Mouse (Mus musculus): Measurements from ENCODE around the gene Cnot3. TPM values are rescaled to one million over a fixed set of nuclear protein-coding genes. Genes with fewer than 3 reads are reported as not detected.
A peak's percentile ranks its signal among the peaks of the same experiment; 100 is the strongest.
"Not testable (repeated sequence)": the region's sequence is repeated elsewhere in the genome, so short reads cannot be mapped to it uniquely, and the experiment has no call there.

Cnot3 gene
- 10 to 100 TPM; 52.8 to 53.6 TPM for total RNA-seq (2021)
- long read RNA-seq, experiment 1, transcript Cnot3-201 (18 exons, 2,822 nt) = major isoform, 7 of 26 reads
- long read RNA-seq, experiment 1, partial matches to known transcripts = 2 of 26 reads
- long read RNA-seq, experiment 1, other reads (novel, unspliced or antisense) = 17 of 26 reads
- long read RNA-seq, experiment 2, full-length matches to known transcripts = 8 of 23 reads
- long read RNA-seq, experiment 2, partial matches to known transcripts = 14 of 23 reads
- long read RNA-seq, experiment 2, other reads (novel, unspliced or antisense) = 1 of 23 reads

DNA sequence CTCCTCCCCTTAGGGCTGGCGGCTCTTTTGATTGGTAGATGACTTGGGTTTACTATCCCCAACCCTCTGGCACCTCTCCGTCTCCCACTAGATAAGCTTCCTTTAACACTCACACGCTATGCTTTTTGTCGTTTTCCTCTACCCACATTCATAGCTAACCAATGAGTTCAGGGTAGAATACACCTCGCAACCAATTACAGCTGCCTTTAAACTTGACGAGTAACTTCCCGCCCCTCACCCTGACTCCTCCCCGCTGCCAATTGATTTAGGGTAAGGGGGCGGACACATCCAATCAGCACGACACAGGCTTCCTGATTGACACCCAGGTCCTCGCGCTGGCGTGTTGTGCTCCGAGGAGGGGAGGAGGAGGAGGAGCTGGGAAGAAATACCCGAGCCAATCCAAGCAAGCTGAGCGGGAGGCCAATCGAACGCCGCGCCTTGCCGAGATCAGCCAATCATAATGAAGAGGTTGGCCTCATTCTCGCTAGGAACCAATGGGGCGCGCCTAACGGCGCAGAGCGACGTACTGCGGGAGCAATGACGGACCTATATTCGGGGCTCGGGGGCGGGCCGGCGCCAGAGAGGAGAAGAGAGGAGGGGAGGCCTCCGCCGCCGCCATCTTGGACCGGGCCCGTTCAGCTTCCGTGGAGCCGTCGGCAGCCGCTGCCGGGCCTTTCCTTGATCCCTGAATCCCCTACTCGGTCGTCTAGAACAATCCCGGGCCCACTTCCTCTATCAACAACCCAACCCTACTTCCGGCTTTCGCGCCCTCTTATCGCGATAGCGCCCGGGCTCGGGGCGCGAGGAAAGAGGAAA, at the start of gene Cnot3:
Gene Cnot3 (plus strand): TSS at position 597 of the 816 bp plus-strand sequence.
- peak; percentile 90 to 92 for DNase-seq (ENCODE audit: low spot score in 2 of 2)

DNA sequence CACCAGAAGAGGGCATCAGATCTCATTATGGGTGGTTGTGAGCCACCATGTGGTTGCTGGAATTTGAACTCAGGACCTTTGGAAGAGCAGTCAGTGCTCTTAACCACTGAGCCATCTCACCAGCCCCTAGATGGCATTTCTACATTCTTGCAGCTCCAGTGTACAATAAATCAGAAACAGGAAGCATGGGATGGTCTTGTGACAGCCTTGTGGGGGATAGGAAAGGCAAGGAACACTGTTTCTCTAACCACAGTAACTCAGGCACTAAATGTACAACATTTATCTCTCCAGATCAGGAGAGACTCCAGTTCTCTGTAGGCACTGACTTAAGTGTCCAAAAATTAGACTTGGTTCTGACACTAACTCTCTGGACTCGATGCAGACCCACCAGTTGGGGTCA, 47.3 kb upstream of the Cnot3 start:
- not testable (repeated sequence) for DNase-seq (ENCODE audit: low spot score in 2 of 2)

DNA sequence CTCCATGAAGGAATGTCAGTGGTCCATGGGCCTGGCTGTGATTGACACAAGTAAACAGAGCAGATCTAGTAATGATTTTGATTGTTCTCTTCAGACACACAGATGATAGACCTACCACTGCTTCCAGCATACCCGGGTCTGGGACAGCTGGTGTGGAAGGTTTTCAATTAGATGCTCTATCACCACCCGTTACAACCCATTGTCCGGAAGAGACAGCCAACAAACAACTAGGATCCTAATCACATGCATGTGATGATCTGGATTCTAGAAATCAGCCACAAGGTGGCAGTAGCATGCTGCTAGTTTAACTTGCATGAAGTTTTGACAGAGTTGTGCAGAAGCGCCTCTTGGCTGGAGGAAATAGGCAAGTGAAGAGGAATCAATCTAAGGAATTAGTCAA, 43.9 kb upstream of the Cnot3 start:
- DNase-seq (ENCODE audit: low spot score in 2 of 2) = peak; percentile 49 to 63

- no peak for DNase-seq (ENCODE audit: low spot score in 2 of 2)
These were observed 38.3 kb upstream of the Cnot3 start for GRCm38 (mm10) chr7:3606798-3607197.

GRCm38 (mm10) chr7:3607391-3607790, 37.7 kb upstream of the Cnot3 start:
- no peak for DNase-seq (ENCODE audit: low spot score in 2 of 2)

GRCm38 (mm10) chr7:3608668-3609067, 36.4 kb upstream of the Cnot3 start:
- DNase-seq (ENCODE audit: low spot score in 2 of 2) = no peak

GRCm38 (mm10) chr7:3609082-3609481, 36.0 kb upstream of the Cnot3 start:
- DNase-seq (ENCODE audit: low spot score in 2 of 2) = no peak

DNA sequence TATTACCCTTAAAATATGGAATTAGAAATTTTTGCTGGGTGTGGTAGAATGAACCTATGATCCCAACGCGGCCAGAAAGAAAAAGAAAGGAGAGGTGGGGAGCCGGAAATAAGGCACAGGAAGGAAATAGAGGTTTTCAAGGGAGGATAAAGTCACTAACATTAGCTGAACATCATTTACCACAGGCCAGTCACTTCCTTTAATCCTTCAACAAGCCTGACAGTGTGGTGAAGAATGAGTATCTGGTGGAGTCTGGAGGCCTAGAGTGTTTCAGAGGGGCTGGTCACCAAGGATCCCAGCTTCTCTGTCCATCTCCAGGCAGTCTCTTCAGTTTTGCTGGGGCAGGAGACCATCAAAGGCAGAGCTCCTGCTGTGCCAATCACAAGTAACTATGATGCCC, 34.6 kb upstream of the Cnot3 start:
- no peak for DNase-seq (ENCODE audit: low spot score in 2 of 2)

DNA sequence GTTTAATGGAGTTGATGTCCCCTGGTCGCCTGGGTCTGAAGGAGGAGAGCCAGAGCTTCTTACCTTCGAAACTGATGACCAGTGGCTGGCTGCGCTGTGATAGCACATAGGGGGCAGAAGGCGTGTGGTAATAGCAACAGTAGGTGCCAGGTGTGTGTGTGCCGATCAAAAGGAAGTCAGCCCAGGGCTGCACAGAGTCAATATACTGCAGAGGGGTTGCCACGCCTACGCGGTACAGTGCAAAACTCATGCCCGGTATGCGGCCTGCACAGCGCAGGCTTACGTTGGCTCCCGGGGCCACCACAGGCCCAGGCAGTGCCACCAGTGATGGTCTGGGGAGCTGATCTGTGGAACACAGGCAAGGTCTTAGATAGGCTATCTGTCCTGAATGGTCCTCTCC, 34.1 kb upstream of the Cnot3 start:
- DNase-seq (ENCODE audit: low spot score in 2 of 2) = no peak

DNA sequence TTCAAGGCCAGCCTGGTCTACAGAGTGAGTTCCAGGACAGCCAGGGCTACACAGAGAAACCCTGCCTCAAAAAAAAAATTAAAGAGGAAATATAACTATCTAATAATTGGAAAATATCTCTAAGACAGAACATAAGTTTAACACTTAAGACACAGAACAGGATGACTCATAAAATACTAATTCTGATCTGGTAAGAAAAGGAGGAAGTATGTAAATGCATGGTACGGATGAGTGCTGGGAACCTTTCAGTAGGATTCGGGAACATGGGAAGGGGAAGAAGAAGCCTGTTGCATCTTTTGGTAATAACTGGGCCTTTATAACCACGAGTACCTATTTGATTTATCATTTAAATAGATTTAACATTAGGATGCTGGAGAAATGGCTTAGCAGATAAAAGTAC, 31.0 kb upstream of the Cnot3 start:
- no peak for DNase-seq (ENCODE audit: low spot score in 2 of 2)

- DNase-seq (ENCODE audit: low spot score in 2 of 2) = no peak
These were observed 29.0 kb upstream of the Cnot3 start, which contains the start of gene Oscar for GRCm38 (mm10) chr7:3616057-3616388. Gene Oscar (minus strand): TSS chr7:3616157.

GRCm38 (mm10) chr7:3616389-3617241, 28.5 kb upstream of the Cnot3 start:
- DNase-seq (ENCODE audit: low spot score in 2 of 2) = no peak

DNA sequence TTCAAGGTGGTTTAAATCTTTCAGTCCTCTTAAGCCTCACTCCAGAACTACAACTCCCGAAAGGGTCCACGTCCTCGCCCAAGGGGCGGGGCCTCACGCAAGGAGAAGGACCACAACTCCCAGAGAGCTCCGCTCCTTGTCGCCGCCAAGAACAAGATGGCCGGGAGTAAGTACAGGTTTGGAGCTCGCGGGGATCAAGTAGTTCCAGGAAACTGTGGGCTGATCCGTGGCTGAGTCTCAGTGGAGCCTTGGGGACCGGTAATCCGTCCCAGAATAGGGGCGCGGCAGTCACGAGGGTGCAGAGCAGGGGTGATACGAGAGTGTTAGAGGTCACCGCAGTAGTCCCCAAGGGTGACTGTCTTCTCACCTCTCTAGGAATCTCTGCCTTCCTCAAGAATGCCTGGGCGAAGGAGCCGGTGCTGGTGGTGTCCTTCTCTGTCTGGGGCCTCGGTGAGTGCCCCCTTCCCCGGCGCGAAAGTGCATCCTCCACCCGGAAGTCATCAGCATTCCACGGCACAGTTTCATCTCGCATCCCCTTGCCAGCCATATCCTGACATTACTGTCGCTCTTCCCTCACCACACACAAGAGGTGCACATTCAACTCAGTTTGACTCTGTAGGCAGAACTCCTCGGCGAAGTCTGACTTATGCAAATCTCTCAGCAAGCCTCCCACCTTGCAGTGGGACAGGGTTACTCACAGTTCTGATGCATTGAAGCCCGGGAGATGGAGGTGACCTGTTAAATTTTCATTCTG, 27.6 kb upstream of the Cnot3 start, which contains the start of gene Ndufa3:
Gene Ndufa3 (plus strand): TSS at position 132 of the 754 bp plus-strand sequence.
- peak; percentile 74 to 76 for DNase-seq (ENCODE audit: low spot score in 2 of 2)

DNA sequence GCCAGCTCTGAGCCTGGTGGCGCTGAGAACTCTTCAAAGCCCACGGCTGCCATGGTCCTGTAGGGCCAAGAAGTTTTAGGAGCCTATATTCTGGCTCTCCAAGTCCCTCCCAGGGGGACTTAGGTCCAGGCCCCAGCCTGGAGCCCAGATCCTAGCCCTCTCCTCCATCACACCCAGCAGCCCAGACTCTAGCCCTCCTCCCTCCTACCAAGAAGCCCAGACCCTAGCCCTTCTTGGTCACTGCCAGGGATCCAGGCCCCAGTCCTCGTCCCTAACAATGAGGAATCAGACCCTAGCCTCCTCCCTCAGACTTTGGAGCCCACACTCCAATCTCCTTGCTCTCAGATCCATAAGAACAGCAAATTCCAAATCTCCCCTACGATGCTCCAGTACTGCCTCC, 16.0 kb upstream of the Cnot3 start:
- DNase-seq (ENCODE audit: low spot score in 2 of 2) = no peak

DNA sequence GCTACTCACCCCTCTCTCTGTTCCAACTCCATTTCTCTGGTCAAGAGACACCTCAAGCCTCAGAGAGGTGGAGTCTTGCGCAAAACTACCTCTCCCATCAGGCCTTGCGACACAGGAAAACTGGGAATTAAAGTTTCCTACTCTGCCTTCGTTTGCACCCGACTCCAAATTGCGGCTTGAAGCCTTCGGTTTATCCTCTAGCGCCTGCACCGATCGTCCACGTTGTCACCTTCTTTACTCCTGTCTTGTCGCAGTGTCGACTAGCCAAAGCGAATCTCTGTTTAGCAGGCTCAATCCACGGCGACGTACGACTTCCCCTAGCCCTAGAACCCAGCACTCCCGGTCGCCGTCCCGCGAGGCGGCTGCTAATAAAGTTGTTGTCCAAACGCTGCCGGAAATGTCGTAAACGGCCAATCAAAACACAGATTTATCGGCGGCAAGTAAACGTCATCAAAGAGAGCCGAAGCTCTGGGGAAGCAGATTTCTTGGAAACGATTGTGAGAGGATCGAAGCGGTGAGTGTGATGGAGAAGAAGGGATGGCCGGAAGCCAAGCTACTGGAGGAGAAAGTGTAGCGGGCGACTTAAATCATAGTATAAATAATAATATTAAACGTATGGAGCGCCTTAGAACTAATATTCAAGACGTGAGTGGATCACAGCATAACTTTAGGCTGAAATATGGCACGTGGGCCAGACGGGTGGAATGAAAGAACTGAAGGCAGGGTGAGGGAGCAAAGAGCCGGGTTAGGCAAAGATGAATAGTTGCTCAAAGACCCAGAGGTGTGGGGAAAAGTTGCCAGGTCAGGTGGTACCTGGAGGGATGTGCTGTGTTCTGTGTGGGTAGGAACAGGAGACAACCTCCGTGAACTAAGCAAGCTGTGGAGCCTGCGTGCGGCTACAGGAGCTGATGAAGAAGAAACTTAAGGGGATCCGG, 15.3 kb upstream of the Cnot3 start, which contains the start of the genes Tfpt and Prpf31:
Gene Tfpt (minus strand): TSS at position 387 of the 935 bp plus-strand sequence.
Gene Prpf31 (plus strand): TSS at position 443 of the 935 bp plus-strand sequence.
- DNase-seq (ENCODE audit: low spot score in 2 of 2) = peak; percentile 84 to 91

GRCm38 (mm10) chr7:3630478-3630815, 14.6 kb upstream of the Cnot3 start:
- no peak for DNase-seq (ENCODE audit: low spot score in 2 of 2)

GRCm38 (mm10) chr7:3643412-3643811, 1.7 kb upstream of the Cnot3 start:
- DNase-seq (ENCODE audit: low spot score in 2 of 2) = no peak

GRCm38 (mm10) chr7:3643843-3644242, 1.2 kb upstream of the Cnot3 start:
- DNase-seq (ENCODE audit: low spot score in 2 of 2) = no peak

GRCm38 (mm10) chr7:3644348-3644671, 758 bp upstream of the Cnot3 start:
- DNase-seq (ENCODE audit: low spot score in 2 of 2) = peak in 1 of 2 experiments; percentile 81
